In genomic region chr17:84385696-84386095, GRCm38 (mm10) we compare ENCODE assay signal across 11 mouse cellular contexts.
DNase-seq lines count a peak whose midpoint lies in the region; ATAC-seq and TF ChIP-seq lines count a peak whose summit lies in the region.
"Had no signal": no experiment of that assay in that cellular context is flagged by ENCODE, and none has a peak within 500 bp of the region (broad histone marks: within the 10 kb centered on the region; RNA-seq: fewer than 3 reads in every experiment).

No protein-coding gene starts in this region.

- H3K36me3 ChIP-seq in intestine, postnatal 0 days (ENCODE audit: control insufficient read depth, insufficient read depth) = peaks cover 7% of the 10 kb centered on the region; the same call in 1 of the 2 replicates
- H3K36me3 ChIP-seq in intestine, embryonic 15.5 days = no peaks in the 10 kb centered on the region; the same call in none of the 2 replicates

- no peak for ATAC-seq in intestine, postnatal 0 days
- no peak for ATAC-seq in intestine, embryonic 15.5 days

- no peak overlapping the region for H3K9ac ChIP-seq in intestine, postnatal 0 days (ENCODE audit: low read depth, low read length)
- H3K9ac ChIP-seq in intestine, embryonic 15.5 days = no peak overlapping the region

- H3K27me3 ChIP-seq in intestine, postnatal 0 days (replicated peaks; ENCODE audit: control insufficient read depth, insufficient read depth, low read length) = no peaks in the 10 kb centered on the region
- H3K27me3 ChIP-seq in intestine, embryonic 15.5 days (replicated peaks) = no peaks in the 10 kb centered on the region

- no peak overlapping the region for H3K4me3 ChIP-seq in intestine, postnatal 0 days (ENCODE audit: low read depth, low read length)
- H3K4me3 ChIP-seq in intestine, embryonic 15.5 days (replicated peaks) = no peak overlapping the region

- DNase-seq in CD4-positive, CD25-positive, alpha-beta regulatory T cell, adult 2 months (ENCODE audit: low read depth, low spot score) = peak; percentile 68
- peak; percentile 71 for DNase-seq in NIH3T3 (ENCODE audit: low read depth)
- peak; percentile 60 for DNase-seq in lung, postnatal 25 days (ENCODE audit: low spot score)
- no peak for DNase-seq in thymus, postnatal 36 days
- DNase-seq in layer of hippocampus, adult 9-10 months (ENCODE audit: low spot score) = no peak
- DNase-seq: adrenal gland, adult 2 months; heart, postnatal 4 days; left cerebral cortex, postnatal 4 days; spleen, adult 18-20 months had no signal

- no peaks in the 10 kb centered on the region for H3K9me3 ChIP-seq in intestine, postnatal 0 days (ENCODE audit: control insufficient read depth)
- H3K9me3 ChIP-seq in intestine, embryonic 15.5 days = no peaks in the 10 kb centered on the region

- no peak overlapping the region for H3K4me2 ChIP-seq in intestine, postnatal 0 days (replicated peaks; ENCODE audit: low read depth)
- no peak overlapping the region for H3K4me2 ChIP-seq in intestine, embryonic 15.5 days (replicated peaks)

- no peak overlapping the region for H3K27ac ChIP-seq in intestine, postnatal 0 days (ENCODE audit: low read depth, low read length)
- H3K27ac ChIP-seq in intestine, embryonic 15.5 days = no peak overlapping the region

- WGBS in intestine, postnatal 0 days = 77% methylated on average over 6 of the region's 6 CpGs
- 78% methylated on average over 6 of the region's 6 CpGs for WGBS in intestine, embryonic 15.5 days

- no peaks in the 10 kb centered on the region for H3K4me1 ChIP-seq in intestine, postnatal 0 days (replicated peaks; ENCODE audit: control insufficient read depth, insufficient read depth, low read length)
- no peaks in the 10 kb centered on the region for H3K4me1 ChIP-seq in intestine, embryonic 15.5 days (replicated peaks)

- peak; percentile 86 for TF ChIP-seq CTCF in intestine, postnatal 0 days (IDR thresholded peaks at IDR 0.05; ENCODE audit: low read depth)

Comparison
In these comparisons a context has a peak if more than half of its experiments do, and no peak if none do; other contexts are left out.
1. DNase-seq: peak in CD4-positive, CD25-positive, alpha-beta regulatory T cell, adult 2 months (single experiment), NIH3T3 (single experiment) and lung, postnatal 25 days (single experiment); none in thymus, postnatal 36 days (0 of 2) and layer of hippocampus, adult 9-10 months (single experiment).